Mouse (Mus musculus) thymus, postnatal 25 days (tissue): ENCODE data around the gene Zfyve27.

Experiments used
- DNase-seq: peaks from one replicate; pipeline ENCODE4 v3.0.0; 2022

Zfyve27 gene

DNA sequence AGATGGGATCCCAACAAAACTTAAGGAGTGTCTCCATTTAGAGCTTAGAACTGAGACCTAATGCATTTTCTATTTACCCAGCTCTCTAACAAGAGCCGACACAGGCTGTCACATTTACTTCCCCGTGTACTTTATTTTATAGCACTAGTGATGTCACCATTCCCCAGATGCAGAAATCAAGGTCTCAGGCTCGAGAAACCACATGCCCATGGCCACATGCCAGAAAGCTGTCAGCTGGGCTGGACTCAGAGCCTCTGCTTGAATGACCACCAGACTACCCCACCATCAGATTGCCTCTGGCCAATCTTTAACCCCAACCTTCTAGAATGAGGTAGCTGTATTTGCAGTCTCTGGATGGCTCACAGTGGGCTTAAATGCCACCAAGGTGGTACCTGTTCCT lies 79.7 kb downstream of the Zfyve27 start:
- DNase-seq, result no peak
